Mouse (Mus musculus): ENCODE results near the gene Tmem183a. TPM values are rescaled to one million over a fixed set of nuclear protein-coding genes. Genes with fewer than 3 reads are reported as not detected.

The Tmem183a gene
- polyA plus RNA-seq, 1 experiment, result 67.3 TPM

DNA sequence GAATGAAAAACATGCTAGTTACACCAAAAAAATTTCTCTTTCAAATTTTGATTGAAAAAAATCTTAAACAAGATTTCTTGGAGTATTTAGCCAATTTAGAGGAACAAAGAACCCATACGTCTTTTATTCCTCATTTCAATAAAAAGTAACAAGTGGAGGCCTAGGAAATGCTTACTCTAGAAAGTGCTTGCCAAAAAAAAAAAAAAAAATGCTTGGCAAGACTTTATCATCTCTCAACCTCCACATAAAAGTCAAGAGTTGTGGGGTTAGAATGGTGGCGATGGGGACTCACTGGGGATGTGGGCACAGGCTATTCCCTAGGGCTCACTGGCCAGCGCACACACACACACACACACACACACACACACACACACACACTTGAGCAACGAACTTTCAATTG is 1.4 kb upstream of the Tmem183a start:
- Histone ChIP-seq H3K79me2 (ENCODE audit: control insufficient read depth, insufficient read depth) (peaks cover 32% of the 10 kb centered on the region), H3K4me3 (no peak overlapping the region), H3K4me2 (ENCODE audit: low read depth) (no peak overlapping the region), H3ac (ENCODE audit: control insufficient read depth, insufficient read length) (no peak overlapping the region), H3K36me3 (ENCODE audit: control insufficient read depth, insufficient read depth) (peaks cover 12% of the 10 kb centered on the region), H3K27me3 (ENCODE audit: control insufficient read depth, insufficient read depth, insufficient read length) (no peaks in the 10 kb centered on the region)
- TF ChIP-seq USF1 (IDR thresholded peaks at IDR 0.05; ENCODE audit: low read depth), result no peak
- TF ChIP-seq POLR2A (IDR thresholded peaks at IDR 0.05; ENCODE audit: insufficient read length, low read depth), result no peak
- no peak for TF ChIP-seq SRF (IDR thresholded peaks at IDR 0.05; ENCODE audit: control insufficient read depth, insufficient read length, low read depth)
- no peak for TF ChIP-seq MAX (IDR thresholded peaks at IDR 0.05; ENCODE audit: low read depth)
- no peak for TF ChIP-seq CEBPB (IDR thresholded peaks at IDR 0.05; ENCODE audit: insufficient read depth, poor library complexity, severe bottlenecking)
- no peak for TF ChIP-seq MYOG (IDR thresholded peaks at IDR 0.05; ENCODE audit: control insufficient read depth in 1 of 3, insufficient read depth in 1 of 3, insufficient read length in 2 of 3, low read depth in 2 of 3)

DNA sequence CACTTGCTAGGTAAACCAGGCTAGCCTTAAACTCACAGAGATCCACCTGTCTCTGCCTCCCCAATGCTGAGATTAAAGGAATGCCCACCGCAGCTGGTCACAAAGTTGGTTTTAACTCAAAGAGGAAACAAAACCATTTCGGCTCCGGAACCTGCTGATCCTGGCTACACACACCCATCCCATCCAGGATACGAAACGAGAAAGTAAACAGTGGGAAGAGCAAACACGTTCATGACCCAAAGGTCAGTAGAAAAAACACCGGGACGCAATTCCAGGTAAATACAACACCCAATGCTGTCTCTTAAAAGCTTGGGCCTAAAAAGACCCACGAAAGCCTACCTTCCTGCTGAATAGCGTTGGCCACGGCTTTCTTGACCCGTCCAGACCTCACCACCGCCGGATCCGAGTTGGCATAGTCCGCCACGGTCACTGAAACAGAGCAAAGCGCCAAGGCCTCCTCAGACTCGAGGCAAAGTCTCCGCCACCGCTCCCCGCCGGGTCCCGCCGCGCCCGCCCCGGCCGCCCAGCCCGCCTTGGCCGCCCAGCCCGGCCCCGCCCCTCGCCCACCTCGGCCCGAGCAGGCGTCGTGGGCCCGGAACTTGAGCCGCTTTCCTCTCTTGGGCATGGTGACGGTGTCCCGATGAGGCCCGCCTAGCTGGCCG is 453 bp downstream of the Tmem183a start:
- Histone ChIP-seq H3ac (ENCODE audit: control insufficient read depth, insufficient read length) (peak overlapping the region; percentile 18), H3K27me3 (ENCODE audit: control insufficient read depth, insufficient read depth, insufficient read length) (no peaks in the 10 kb centered on the region), H3K4me2 (ENCODE audit: low read depth) (peak overlapping the region; percentile 90), H3K79me2 (ENCODE audit: control insufficient read depth, insufficient read depth) (peaks cover 43% of the 10 kb centered on the region), H3K36me3 (ENCODE audit: control insufficient read depth, insufficient read depth) (peaks cover 17% of the 10 kb centered on the region), H3K4me3 (peak overlapping the region; percentile 86)
- TF ChIP-seq REST (IDR thresholded peaks at IDR 0.05; ENCODE audit: insufficient read depth, insufficient read length) (no peak), MYOD1 (IDR thresholded peaks at IDR 0.05; ENCODE audit: control insufficient read depth in 1 of 3, insufficient read length in 2 of 3, low read depth in 2 of 3) (no peak), POLR2AphosphoS2 (IDR thresholded peaks at IDR 0.05; ENCODE audit: insufficient read length, low read depth) (no peak), TCF3 (IDR thresholded peaks at IDR 0.05; ENCODE audit: insufficient read length, low read depth) (no peak), USF1 (IDR thresholded peaks at IDR 0.05; ENCODE audit: low read depth) (no peak), POLR2A (IDR thresholded peaks at IDR 0.05; ENCODE audit: insufficient read length, low read depth) (no peak), MYOG (IDR thresholded peaks at IDR 0.05; ENCODE audit: control insufficient read depth in 1 of 3, insufficient read depth in 1 of 3, insufficient read length in 2 of 3, low read depth in 2 of 3) (no peak)

DNA sequence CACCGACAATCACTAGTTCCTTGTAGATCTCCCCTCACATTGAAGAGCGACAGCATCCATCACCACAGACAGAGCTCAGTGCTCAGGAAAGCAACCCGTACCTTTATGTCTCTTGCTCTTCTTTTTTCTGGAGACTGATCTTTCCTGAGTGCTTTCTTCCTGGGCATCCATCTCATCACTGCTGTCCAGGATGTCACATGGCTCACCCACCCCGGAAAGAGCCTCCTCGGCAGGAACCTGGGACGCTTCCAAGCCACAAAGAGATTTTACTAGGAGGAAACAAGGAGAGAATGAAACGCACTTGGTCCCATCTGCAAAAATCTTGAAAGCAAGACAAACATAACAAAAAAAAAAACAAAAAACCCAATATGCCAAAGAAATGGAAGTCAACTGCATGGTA is 1.1 kb downstream of the Tmem183a start:
- TF ChIP-seq USF1 (IDR thresholded peaks at IDR 0.05; ENCODE audit: low read depth), result peak; percentile 46
- no peak for TF ChIP-seq POLR2AphosphoS2 (IDR thresholded peaks at IDR 0.05; ENCODE audit: insufficient read length, low read depth)
- H3K27me3 ChIP-seq (ENCODE audit: control insufficient read depth, insufficient read depth, insufficient read length), result no peaks in the 10 kb centered on the region

DNA sequence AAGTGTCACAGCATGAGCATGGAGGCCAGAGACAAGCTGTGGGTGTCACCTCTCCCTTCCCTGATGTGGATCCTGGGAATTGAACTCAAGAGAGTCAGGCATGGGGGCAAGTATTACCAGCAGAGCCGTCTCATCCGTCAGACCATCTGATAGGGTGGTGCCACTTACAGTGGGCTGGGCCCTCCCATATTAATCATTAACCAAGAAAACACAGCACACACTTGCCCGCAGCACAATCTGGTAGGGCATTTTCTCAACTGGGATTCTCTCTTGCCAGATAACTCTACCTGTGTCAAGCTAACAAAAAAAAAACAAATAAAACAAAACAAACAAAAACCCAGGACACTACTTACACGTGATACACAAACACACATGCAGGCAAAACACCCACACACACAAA is 4.3 kb downstream of the Tmem183a start:
- H3K4me3 ChIP-seq, result no peak overlapping the region
- no peak for TF ChIP-seq MYOD1 (IDR thresholded peaks at IDR 0.05; ENCODE audit: control insufficient read depth in 1 of 3, insufficient read length in 2 of 3, low read depth in 2 of 3)
- TF ChIP-seq CEBPB (IDR thresholded peaks at IDR 0.05; ENCODE audit: insufficient read depth, poor library complexity, severe bottlenecking), result no peak
- no peak overlapping the region for H3ac ChIP-seq (ENCODE audit: control insufficient read depth, insufficient read length)
- H3K27me3 ChIP-seq (ENCODE audit: control insufficient read depth, insufficient read depth, insufficient read length), result no peaks in the 10 kb centered on the region
- H3K36me3 ChIP-seq (ENCODE audit: control insufficient read depth, insufficient read depth), result peaks cover 54% of the 10 kb centered on the region
- H3K4me2 ChIP-seq (ENCODE audit: low read depth), result no peak overlapping the region
- H3K79me2 ChIP-seq (ENCODE audit: control insufficient read depth, insufficient read depth), result peaks cover 43% of the 10 kb centered on the region

More for the DNA sequence above, 1.1 kb downstream of the Tmem183a start:
- Histone ChIP-seq H3K79me2 (ENCODE audit: control insufficient read depth, insufficient read depth) (peaks cover 43% of the 10 kb centered on the region), H3K4me2 (ENCODE audit: low read depth) (peak overlapping the region; percentile 90), H3ac (ENCODE audit: control insufficient read depth, insufficient read length) (peak overlapping the region; percentile 18), H3K36me3 (ENCODE audit: control insufficient read depth, insufficient read depth) (peaks cover 23% of the 10 kb centered on the region), H3K4me3 (peak overlapping the region; percentile 86)

DNA sequence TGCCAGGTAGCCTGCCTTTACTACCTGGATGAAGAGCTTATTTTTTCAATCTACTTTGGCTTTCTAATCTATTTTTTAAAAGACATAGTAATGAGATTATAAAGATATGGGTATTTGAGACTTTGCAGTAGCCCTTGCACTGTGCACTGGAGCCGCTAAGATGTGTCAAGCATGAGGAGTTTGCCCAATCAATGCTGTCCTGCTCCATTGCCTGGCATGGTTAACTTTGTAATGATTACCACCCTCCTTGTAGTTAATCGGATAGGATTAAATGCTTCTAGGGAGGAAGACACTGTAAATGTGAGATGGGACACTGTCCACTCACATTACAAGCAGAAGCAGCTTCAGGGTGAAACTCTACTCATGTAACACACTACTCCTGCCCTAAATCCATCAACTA is 8.5 kb downstream of the Tmem183a start:
- no peak for TF ChIP-seq MYOG (IDR thresholded peaks at IDR 0.05; ENCODE audit: control insufficient read depth in 1 of 3, insufficient read depth in 1 of 3, insufficient read length in 2 of 3, low read depth in 2 of 3)
- TF ChIP-seq POLR2AphosphoS2 (IDR thresholded peaks at IDR 0.05; ENCODE audit: insufficient read length, low read depth), result no peak
- TF ChIP-seq REST (IDR thresholded peaks at IDR 0.05; ENCODE audit: insufficient read depth, insufficient read length), result no peak
- no peak for TF ChIP-seq USF1 (IDR thresholded peaks at IDR 0.05; ENCODE audit: low read depth)
- TF ChIP-seq TCF3 (IDR thresholded peaks at IDR 0.05; ENCODE audit: insufficient read length, low read depth), result no peak
- no peak for TF ChIP-seq MYOD1 (IDR thresholded peaks at IDR 0.05; ENCODE audit: control insufficient read depth in 1 of 3, insufficient read length in 2 of 3, low read depth in 2 of 3)
- no peak for TF ChIP-seq MAX (IDR thresholded peaks at IDR 0.05; ENCODE audit: low read depth)
- TF ChIP-seq TCF12 (IDR thresholded peaks at IDR 0.05; ENCODE audit: insufficient read depth, poor library complexity, severe bottlenecking), result no peak
- H3K79me2 ChIP-seq (ENCODE audit: control insufficient read depth, insufficient read depth), result peaks cover 12% of the 10 kb centered on the region
- peaks cover 80% of the 10 kb centered on the region for H3K36me3 ChIP-seq (ENCODE audit: control insufficient read depth, insufficient read depth)
- no peak overlapping the region for H3K4me2 ChIP-seq (ENCODE audit: low read depth)
- H3K4me3 ChIP-seq, result no peak overlapping the region
- no peaks in the 10 kb centered on the region for H3K27me3 ChIP-seq (ENCODE audit: control insufficient read depth, insufficient read depth, insufficient read length)
- H3ac ChIP-seq (ENCODE audit: control insufficient read depth, insufficient read length), result no peak overlapping the region

DNA sequence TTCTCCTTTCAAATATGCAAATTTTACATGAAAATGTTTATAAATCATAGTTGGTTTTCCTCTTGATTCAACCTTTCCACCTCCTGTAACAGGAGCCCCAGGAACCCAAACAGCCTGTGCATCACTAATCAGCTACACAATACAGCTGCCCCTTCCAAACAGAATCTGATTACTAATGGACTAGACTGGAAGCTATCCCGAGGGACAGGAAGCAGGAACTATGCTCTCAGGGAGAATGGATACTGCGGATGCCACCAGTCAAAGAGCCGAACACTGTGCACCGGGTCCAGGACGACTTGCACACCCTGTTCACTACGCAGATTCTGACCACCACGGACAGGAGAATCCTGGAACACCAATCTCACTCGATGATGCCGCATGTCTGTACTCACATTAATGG is 14.0 kb downstream of the Tmem183a start:
- peaks cover 52% of the 10 kb centered on the region for H3K36me3 ChIP-seq (ENCODE audit: control insufficient read depth, insufficient read depth)
- H3K79me2 ChIP-seq (ENCODE audit: control insufficient read depth, insufficient read depth), result no peaks in the 10 kb centered on the region
- H3K4me3 ChIP-seq, result no peak overlapping the region
- H3K27me3 ChIP-seq (ENCODE audit: control insufficient read depth, insufficient read depth, insufficient read length), result no peaks in the 10 kb centered on the region
- no peak overlapping the region for H3K4me2 ChIP-seq (ENCODE audit: low read depth)
- no peak for TF ChIP-seq MYOD1 (IDR thresholded peaks at IDR 0.05; ENCODE audit: control insufficient read depth in 1 of 3, insufficient read length in 2 of 3, low read depth in 2 of 3)
- no peak for TF ChIP-seq TCF12 (IDR thresholded peaks at IDR 0.05; ENCODE audit: insufficient read depth, poor library complexity, severe bottlenecking)
- TF ChIP-seq E2F4 (IDR thresholded peaks at IDR 0.05; ENCODE audit: insufficient read depth), result no peak
- no peak for TF ChIP-seq MYOG (IDR thresholded peaks at IDR 0.05; ENCODE audit: control insufficient read depth in 1 of 3, insufficient read depth in 1 of 3, insufficient read length in 2 of 3, low read depth in 2 of 3)
- no peak for TF ChIP-seq SRF (IDR thresholded peaks at IDR 0.05; ENCODE audit: control insufficient read depth, insufficient read length, low read depth)
- TF ChIP-seq POLR2AphosphoS2 (IDR thresholded peaks at IDR 0.05; ENCODE audit: insufficient read length, low read depth), result no peak
- no peak for TF ChIP-seq CEBPB (IDR thresholded peaks at IDR 0.05; ENCODE audit: insufficient read depth, poor library complexity, severe bottlenecking)
- no peak for TF ChIP-seq POLR2A (IDR thresholded peaks at IDR 0.05; ENCODE audit: insufficient read length, low read depth)
- no peak for TF ChIP-seq MAX (IDR thresholded peaks at IDR 0.05; ENCODE audit: low read depth)
- no peak for TF ChIP-seq USF1 (IDR thresholded peaks at IDR 0.05; ENCODE audit: low read depth)
- TF ChIP-seq TCF3 (IDR thresholded peaks at IDR 0.05; ENCODE audit: insufficient read length, low read depth), result no peak
- no peak for TF ChIP-seq REST (IDR thresholded peaks at IDR 0.05; ENCODE audit: insufficient read depth, insufficient read length)
- H3ac ChIP-seq (ENCODE audit: control insufficient read depth, insufficient read length), result no peak overlapping the region
